Mouse (Mus musculus): ENCODE measurements at regions not wholly inside any gene's neighbourhood (a gene's known extent, or its start where the extent isn't known, plus 50 kb on each side); places are given as distances from the start of the nearest gene placed in this dataset.

DNA sequence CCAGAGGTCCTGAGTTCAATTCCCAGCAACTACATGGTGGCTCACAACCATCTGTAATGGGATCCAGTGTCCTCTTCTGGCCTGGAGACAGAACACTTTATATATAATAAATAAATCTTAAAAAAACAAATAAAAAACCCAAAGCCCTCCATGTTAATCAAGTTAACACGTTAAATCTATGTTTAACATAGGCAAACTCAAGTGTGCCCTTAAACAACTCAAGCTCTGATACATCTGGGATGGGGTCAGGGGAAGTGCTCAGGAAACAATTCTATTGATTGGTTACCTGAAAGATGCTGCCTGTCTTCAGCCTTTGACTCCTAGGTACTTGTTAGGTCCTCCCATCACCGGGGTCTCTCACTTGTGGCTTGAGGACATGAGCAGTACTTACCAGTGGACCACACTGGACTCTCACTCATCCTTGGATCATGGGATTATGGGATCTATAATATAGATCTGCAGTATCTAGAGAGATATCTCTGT is 89.1 kb upstream of the Cpm start:
- DNase-seq = no peak
- Histone ChIP-seq H3K4me3 (no peak overlapping the region), H3K27ac (no peak overlapping the region)
- TF ChIP-seq CTCF (IDR thresholded peaks at IDR 0.05) = no peak
- intact Hi-C loops (cut with DNase I) = no loop called here

DNA sequence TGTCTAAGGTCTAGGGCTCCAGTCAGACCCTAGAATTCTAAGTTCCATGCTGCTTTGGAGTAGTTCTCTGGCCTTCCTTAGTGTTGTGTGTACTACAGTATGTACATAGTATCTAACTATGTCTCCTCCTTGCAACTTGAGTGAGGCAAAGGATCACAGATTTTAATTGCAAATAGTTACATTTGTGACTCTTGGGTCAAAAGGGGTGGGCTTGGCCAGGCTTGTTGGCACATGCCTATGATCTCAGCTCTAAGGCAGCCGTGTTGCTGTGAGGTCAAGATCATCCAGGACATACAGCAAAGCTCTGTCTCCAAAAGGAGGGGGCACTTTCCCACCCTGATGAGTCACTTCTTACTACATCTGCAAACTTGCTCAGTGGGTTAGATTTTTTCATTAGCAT is 89.8 kb upstream of the Cpm start:
- Histone ChIP-seq H3K27ac (no peak overlapping the region), H3K4me3 (no peak overlapping the region)
- no peak for TF ChIP-seq CTCF (IDR thresholded peaks at IDR 0.05)
- intact Hi-C loops (cut with DNase I) = no loop called here
- no peak for DNase-seq

GRCm38 (mm10) chr10:117538725-117539124 is 90.6 kb upstream of the Cpm start:
- no peak for TF ChIP-seq CTCF (IDR thresholded peaks at IDR 0.05)
- no peak for DNase-seq
- intact Hi-C loops (cut with DNase I) = no loop called here
- H3K4me3 ChIP-seq = no peak overlapping the region
- H3K27ac ChIP-seq = no peak overlapping the region

DNA sequence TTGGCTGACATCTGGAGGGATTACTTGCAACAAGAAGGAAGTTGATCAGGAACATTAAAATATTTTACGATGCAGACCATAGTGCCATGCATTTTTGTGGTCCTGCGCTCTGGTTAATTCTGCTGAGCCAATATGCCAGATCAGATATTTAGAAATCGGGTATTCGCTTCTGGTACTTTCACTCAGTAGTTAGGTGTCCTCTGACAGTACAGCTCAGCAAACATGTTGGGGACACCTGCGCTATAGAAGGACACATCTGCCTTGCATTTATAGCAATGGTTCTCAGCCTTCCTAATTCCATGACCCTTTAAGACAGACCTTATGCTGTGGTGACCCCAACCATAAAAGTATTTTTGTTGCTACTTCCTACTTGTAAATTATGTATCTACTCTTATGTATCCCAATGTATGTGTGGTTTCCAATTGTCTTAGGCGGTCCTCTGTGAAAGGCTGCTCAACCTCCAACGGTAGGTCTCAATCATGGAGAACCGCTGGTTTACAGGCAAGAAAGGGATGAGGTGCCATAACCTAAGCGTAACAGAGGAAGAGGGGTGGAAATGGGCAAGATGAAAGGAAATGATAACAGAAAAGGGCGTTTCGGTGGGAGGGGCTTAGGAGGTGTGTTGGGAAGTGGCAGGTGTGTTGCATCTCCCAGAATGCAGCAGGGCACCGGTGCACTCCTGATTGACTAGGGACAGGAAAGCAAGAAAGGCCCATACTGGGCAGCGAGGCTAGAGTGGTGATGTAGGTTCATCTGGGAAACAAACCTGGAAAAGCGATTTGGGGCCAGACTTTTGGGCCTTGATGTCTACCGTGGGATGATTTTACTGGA is 92.3 kb upstream of the Cpm start:
- H3K4me3 ChIP-seq = no peak overlapping the region
- intact Hi-C loops (cut with DNase I) = no loop called here
- DNase-seq = no peak
- TF ChIP-seq CTCF (IDR thresholded peaks at IDR 0.05) = no peak
- no peak overlapping the region for H3K27ac ChIP-seq

DNA sequence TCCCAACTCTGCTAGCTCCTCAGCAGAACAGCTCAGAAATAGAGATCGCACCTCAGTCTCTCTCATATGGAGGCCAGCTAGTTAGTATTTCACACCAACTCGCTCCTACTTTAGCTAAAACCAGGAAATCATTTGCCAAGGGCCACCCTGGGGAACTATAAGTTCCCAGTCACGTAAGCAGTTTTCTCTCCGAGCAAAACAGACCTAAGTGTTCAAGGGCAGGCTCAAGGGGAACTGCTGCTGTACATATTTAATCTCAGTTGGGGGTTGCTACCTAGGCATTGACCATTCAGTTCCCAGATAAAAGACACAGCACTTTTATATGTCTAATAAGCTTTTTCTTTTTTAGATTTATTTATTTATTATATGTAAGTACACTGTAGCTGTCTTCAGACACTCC is 93.5 kb upstream of the Cpm start:
- intact Hi-C loops (cut with DNase I) = no loop called here
- H3K27ac ChIP-seq = no peak overlapping the region
- no peak for DNase-seq
- H3K4me3 ChIP-seq = no peak overlapping the region
- TF ChIP-seq CTCF (IDR thresholded peaks at IDR 0.05) = no peak

DNA sequence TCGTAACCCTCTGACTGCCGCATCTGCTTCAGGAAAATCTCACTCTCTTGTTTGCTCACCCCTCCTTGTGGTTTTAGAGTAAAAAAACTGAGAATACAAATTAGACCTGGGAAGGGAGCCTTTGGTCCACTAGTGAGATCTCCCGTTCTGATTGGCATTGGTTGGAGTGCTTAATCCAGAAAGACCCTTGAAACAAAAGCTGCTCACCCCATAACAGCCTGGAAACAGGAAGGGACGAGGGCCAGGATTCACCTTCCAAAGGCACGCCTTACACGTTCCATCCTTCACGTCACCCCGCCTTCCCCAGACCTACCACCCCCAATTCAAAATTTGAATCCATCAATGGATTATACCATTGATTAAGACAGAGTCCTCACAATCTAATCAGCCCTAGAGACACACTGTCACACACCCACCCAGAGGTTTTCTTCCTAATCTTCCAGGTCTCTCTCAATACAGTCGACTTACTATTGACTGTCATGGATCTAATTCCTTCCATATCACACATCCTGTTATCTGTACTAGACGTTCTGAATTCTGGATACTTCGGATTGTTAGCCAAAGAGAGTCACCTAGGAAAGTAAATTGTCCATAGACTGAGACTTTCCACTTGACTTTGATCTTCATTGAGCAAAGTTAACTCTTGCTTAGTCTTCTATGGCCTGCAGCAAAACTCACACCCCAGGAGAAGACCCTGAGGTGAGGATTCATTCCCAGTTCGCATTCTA is 94.1 kb upstream of the Cpm start:
- no peak for DNase-seq
- no peak overlapping the region for H3K27ac ChIP-seq
- H3K4me3 ChIP-seq = no peak overlapping the region
- no peak for TF ChIP-seq CTCF (IDR thresholded peaks at IDR 0.05)
- intact Hi-C loops (cut with DNase I) = no loop called here

DNA sequence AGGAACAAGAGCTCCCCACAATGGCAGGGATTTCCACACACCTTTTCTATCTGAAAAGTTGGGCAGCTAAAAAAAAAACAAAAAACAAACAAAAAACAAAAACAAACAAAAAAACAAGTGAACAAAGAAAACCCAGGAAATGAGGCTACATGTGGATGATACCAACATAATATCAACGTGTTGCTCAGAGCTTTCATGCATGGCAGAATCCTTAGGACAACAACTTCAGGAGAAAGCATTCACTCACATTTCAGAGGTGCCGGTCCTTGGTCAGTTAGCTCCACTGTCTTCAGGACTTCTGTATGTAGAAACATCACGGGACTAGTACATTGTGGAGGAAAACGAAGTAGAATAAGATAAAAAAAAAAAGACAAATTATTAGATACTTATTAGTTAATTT is 94.8 kb upstream of the Cpm start:
- Histone ChIP-seq H3K4me3 (no peak overlapping the region), H3K27ac (no peak overlapping the region)
- no peak for TF ChIP-seq CTCF (IDR thresholded peaks at IDR 0.05)
- intact Hi-C loops (cut with DNase I) = no loop called here
- no peak for DNase-seq

GRCm38 (mm10) chr10:117533541-117534386 is 95.5 kb upstream of the Cpm start:
- TF ChIP-seq CTCF (IDR thresholded peaks at IDR 0.05) = no peak
- Histone ChIP-seq H3K4me3 (no peak overlapping the region), H3K27ac (no peak overlapping the region)
- DNase-seq = no peak
- intact Hi-C loops (cut with DNase I) = no loop called here

- intact Hi-C loops (cut with DNase I) = no loop called here
- DNase-seq = no peak
- TF ChIP-seq CTCF (IDR thresholded peaks at IDR 0.05) = no peak
- no peak overlapping the region for H3K27ac ChIP-seq
- no peak overlapping the region for H3K4me3 ChIP-seq
These were observed 96.4 kb upstream of the Cpm start for GRCm38 (mm10) chr10:117532750-117533540.

GRCm38 (mm10) chr10:117531798-117532747 is 97.2 kb upstream of the Cpm start:
- no peak overlapping the region for H3K4me3 ChIP-seq
- intact Hi-C loops (cut with DNase I) = no loop called here
- TF ChIP-seq CTCF (IDR thresholded peaks at IDR 0.05) = no peak
- DNase-seq = no peak
- no peak overlapping the region for H3K27ac ChIP-seq

Measured in gastrocnemius, adult 2 months (tissue).